Mouse (Mus musculus) layer of hippocampus, postnatal 25 days (tissue): ENCODE measurements at regions not wholly inside any gene's neighbourhood (a gene's known extent, or its start where the extent isn't known, plus 50 kb on each side); places are given as distances from the start of the nearest gene placed in this dataset.
A peak's percentile ranks its signal among the peaks of the same experiment; 100 is the strongest.

ENCODE experiments used
- DNase-seq, 2 experiments: peaks; one replicate each; pipeline ENCODE4 v3.0.0; 2022; ENCODE audit warnings: mixed read lengths in 2 of 2, low spot score in 1 of 2; ENCODE audit errors: extremely low spot score in 1 of 2

GRCm38 (mm10) chr9:60931290-60931689 lies 136.9 kb downstream of the Uaca start:
- DNase-seq, result no peak

- DNase-seq, result no peak
Measured at GRCm38 (mm10) chr9:60936937-60937336, 142.6 kb downstream of the Uaca start.

DNA sequence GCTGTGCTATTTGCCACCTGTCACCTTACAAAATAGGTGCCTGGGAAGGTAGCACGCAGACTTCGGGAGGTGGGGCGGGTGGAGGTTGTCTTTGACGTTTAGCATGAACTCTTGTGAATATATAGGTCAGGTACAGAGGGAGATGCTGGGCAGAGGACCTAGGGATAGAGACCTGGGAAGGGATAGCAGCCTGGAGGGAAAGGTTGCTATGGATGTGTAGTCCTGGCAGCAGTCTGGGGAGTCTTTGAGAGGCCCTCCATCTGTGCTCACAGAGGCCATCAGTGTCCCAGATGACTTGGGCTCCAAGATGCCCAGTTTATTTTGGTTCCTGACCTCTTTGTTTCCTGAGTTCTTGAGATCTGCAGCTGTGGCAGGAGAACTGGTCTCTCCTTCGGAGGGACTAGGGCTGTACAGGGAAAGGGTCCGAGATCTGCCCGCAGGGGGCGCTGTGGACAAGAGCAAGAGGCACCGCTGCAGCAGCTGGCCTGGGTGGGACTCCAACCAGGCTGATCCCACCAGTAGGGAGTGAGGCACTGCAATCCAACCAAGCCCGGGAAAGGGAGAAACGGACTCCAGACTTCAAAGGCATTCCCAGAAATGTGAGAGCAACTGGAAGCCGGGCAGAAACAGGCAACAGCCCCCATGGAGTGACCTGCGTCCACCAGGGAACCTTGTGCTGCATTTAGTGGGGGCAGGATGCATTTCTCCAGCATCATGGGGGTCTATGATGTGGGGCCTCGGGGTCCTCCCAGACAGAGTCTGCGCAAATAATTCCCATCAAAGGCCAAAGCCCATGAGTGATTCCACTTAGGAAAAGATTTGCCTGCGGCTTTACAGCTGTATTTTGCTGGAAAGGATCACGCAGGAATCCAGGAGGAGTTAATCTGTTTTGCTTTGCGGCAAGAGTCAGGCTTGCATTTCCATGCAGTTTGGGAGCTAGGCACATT lies 145.8 kb downstream of the Uaca start:
- peak; percentile 65 to 88 for DNase-seq

DNA sequence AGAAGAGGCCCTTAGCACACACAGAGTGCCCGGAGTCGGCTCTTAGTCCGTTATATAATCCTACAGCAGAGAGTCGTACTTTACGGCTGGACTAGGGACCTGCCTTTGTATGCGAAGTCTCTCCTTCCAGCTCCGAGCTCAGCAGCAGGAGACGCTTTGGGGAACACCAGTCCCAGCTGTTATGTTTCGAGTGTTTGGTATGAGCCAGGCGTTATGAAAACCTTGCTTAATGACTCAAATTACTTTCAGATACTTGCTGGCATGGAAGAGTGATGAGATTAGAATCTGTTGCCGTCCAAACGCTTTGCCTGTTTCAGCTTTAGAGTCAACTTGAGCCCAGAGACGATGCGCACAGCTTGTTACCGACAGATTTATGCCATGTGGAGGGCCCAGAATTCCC lies 153.0 kb downstream of the Uaca start:
- no peak for DNase-seq

DNA sequence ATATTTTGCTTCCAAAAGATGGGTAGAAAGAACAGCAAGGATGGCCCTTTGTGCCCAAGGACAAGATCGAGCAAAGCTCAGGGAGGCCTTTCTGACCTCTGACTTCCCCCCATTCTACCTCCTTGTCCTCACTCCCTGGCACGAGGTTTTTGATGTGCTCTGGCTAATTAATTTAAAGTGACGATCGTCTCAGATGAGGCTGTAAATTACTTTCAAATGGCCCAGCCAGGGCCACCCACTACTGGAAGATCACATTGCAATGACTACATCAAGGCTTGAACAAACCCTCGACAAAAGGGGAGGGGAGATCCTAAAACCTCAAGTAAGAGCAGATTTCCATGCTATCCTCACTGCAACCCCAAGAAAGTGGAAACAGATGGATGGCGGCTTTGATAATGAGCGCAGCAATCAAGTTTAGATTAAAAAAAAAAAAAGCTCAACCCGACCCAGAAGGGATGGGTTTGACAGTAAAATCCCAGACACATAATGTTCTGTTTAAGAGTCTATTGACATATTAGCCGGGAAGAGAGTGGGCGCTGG lies 154.3 kb downstream of the Uaca start:
- no peak for DNase-seq

DNA sequence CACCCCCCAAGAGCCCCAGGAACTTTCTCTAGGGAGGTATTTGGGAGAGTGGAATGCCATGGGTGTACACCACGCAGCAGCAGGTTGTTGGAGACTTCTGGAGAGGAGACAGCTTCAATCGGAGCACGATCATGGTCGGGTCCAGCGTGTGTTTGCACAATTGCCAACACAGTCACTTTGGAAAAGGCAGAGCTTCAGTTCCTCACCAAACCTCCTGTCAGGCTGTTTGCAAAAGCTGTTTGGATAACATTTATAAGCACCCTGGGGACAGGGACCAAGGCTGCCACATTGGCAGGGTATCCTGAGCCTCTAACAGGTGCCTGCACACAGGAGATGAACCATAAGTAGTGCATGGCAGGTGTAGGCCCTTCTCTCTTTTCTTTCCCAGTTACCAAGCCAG lies 155.8 kb downstream of the Uaca start:
- DNase-seq, result no peak

DNA sequence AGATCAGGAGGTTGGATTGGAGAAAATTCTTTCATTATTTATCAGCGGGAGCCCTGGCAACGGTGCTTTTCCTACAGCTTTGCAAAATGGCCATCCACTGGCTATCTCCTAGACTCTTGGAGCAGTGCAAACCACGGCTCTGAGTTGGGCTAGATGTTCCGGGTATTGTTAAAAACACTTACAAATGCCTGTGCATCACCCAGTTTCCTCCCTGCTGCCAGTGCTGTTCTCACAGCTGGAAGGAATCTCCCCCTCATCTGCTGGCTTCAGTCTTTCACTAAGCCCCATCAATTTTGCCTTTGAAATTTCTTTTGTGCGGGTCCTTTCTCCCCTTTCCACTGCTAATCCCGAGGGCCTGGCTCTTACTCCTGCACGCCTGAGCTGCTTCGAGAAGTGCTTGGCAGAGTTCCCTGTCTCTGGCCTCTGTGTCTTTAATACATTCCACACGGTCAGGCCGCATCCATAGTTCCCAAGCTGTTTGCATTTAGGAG lies 156.8 kb downstream of the Uaca start:
- no peak for DNase-seq

- DNase-seq, result no peak
Measured at GRCm38 (mm10) chr9:60957438-60957837, 163.1 kb downstream of the Uaca start.

DNA sequence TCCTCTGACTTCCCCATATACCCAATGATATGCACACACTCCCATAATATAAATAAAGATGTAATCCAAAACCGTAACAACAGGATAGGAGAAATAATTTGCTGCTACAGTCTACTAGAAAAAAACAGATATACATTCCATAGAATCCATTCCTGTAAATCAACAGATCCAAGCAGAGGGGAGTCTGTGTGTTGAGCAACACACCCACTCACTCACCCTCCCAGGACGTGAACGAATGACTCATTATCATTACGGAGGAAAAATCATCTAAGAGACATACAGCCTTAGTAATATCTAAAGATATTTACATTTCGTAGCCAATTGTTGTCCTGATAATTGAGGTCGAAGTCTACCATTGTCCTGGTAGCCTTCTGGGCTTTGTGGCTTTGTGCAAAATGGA lies 165.2 kb downstream of the Uaca start:
- DNase-seq, result no peak

DNA sequence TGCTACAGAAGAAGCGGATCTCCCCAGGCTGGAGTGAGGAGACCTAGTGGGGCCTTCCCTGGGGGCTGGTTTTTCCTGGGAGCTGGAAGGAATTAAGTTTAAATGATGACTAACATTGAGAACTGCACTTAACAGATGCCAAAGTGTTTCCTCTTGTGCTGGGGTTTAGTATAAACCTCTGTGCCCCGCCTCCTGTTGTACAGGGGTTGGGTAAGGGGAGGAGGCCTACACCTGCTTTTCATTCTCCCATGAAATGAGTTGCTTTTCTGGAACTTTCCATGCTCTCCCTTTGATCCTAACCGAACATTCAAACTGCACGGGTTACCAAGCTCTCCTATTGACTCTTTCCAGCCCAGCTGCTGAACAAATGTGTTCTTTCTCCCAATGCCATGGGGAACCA lies 167.7 kb downstream of the Uaca start:
- DNase-seq, result no peak

GRCm38 (mm10) chr9:60965641-60966040 lies 171.3 kb downstream of the Uaca start:
- DNase-seq, result no peak

DNA sequence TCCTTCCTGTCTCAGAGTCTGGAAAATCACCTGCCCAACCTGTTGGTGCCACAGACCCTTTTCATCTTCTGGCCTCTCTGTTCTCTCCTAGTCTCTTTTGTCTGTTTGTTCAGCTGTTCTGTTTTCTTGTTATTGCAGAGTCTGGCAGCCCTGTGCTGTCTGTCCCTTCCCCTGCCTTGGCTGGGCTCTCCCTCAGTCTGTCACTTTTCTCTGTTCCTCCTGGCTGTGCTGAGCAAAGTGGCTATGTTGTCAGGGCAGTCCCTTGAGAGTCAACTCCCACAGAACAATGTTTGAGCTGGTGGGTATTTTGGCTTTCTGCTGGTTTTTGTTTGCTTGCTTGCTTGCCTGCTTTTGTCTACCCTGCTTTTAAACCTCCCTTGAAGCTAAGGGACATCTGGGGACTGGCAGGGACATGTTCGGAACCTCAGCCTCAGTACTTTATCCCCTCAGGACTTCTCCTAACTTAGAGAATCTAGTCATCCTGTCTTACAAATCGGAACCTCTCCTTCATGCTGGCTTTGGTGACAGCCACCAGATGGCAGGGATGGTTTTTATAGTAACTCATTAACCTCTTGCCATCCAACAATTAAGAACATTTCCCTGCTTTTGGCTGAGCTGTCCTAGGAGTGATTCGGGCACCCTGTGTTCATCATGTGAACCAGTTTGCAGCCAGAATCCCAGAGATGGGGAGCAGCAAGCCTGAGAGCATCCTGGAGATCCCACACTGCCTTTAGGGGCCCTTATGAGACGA lies 174.1 kb downstream of the Uaca start:
- peak in 1 of 2 experiments; percentile 11 for DNase-seq

DNA sequence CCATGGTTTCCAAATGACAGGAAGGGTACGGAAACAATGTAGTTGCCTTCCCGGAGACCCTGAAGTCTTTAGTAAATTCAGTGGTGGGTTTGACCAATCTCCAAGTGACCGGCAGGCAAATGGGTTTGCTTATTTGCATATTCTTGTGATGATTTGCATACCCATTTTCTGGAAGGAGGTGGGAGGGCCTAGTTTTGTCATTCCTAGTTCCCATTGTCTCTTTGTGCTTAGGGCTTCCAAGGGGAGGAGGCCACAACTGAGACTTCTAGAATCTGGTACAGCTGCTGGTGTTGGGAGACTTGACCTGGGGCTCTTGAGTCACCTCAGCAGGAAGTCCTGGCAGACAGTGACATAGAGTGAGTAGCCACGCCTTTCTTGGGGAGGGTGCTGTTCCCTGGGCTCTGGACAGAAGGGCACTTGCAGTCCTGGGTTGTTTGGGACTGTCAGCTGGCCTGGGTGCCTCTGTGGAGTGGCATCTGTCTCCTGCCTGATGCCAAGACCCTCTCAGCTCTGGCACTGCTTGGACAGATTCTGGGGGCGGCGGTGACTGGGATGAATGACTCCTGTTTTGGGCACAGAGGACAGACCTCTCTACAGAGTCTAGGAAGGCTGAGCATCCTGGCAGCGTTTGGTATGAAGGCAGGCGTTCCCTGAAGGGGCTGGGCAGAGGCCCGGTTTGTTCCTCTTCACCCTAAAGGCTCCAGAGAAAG lies 178.0 kb downstream of the Uaca start:
- DNase-seq, result no peak

GRCm38 (mm10) chr9:60974546-60974945 lies 180.2 kb downstream of the Uaca start:
- no peak for DNase-seq

DNA sequence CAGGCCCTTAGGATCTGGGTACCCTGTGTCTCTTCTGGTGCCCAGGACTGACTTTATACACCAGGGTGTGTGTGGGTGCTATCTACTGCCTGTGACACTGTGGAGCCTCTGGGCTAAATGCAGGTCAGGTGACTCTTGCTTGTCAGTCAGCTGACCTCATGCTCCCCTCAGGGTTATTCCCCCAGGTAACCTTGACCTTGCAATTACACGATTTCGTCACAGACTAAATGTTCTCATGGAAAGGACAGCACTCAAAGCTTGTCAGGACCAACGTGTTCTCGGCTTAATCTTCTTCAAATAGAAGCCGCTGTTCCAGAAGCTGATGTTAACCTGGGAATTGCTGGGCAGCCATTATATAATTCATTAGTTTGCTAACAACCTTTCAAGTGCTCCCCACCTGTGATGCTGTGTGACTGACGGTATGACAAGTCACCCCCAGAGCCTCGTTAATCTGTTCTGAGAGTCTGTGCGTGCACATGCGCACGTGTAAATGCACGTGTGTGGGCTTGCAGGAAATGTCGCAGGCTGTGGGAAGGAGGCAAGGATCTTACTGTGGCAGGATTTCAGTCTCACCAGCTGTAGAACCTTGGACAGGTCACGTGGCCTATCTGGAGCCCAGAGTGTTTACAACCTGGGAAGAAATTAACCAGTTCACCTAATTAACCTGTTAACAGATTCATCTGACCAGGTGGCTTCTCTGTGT lies 188.2 kb downstream of the Uaca start:
- DNase-seq, result no peak

- no peak for DNase-seq
Measured at GRCm38 (mm10) chr9:60983246-60983645, 188.9 kb downstream of the Uaca start.

GRCm38 (mm10) chr9:60988113-60988512 lies 193.8 kb downstream of the Uaca start:
- no peak for DNase-seq

DNA sequence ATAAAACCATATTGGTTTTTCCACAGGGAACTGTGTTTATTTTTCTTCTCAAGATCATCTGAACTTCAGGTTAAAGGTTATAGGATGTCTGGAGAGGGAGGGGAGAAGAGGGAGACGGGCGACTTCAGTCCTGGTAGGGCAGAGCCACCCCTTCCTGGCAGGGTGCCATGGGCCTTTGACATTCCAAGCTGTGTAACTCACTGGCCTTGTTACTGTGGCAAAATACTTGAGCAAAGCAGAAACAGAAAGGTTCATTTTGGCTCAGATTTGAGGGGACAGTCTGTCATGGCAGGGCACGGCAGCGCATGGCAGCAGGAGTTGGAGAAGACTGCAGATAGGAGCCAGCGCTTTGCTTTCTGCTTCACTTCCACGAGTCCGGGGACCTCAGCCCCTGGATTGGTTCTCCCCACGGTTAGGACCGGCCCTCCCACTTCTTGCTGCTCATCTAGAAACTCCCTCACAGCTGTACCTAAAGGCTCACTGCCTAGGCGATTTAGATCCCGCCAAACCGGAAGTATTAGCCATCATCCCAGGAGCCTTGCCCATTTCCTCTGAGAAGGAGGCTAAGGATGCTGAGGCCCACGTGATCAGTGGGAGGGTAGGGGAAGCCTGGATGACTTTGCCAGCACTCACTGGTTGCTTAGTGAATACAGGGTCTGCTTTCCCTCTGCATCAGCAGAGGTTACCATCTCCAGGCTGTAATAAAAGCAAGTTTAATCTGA lies 195.5 kb downstream of the Uaca start:
- DNase-seq, result no peak

GRCm38 (mm10) chr9:60991509-60991908 lies 197.2 kb downstream of the Uaca start:
- DNase-seq, result no peak
